Mouse (Mus musculus) G1E (cell line): Measurements from ENCODE around the gene Lrba.

Source experiments
- CTCF ChIP-seq: IDR thresholded peaks from 2 replicates; pipeline ENCODE4 v1.5.1; 2012; ENCODE audit warnings: low read depth, low read length, inconsistent platforms, mixed read lengths
- GATA1 ChIP-seq: IDR thresholded peaks from 2 replicates; pipeline ENCODE4 v1.6.1; 2012; ENCODE audit warnings: borderline replicate concordance, low read length, inconsistent platforms, mixed read lengths
- GATA2 ChIP-seq: IDR thresholded peaks from 2 replicates; pipeline ENCODE4 v1.6.1; 2012; ENCODE audit warnings: low read depth, low read length, inconsistent platforms, borderline replicate concordance
- POLR2AphosphoS5 ChIP-seq: IDR thresholded peaks from 2 replicates; pipeline ENCODE4 v1.6.1; 2012; ENCODE audit warnings: low read depth, low read length, inconsistent platforms; ENCODE audit not compliant: insufficient replicate concordance
- TAL1 ChIP-seq: conservative IDR thresholded peaks from 2 replicates; pipeline ENCODE4 v1.6.1; 2012; ENCODE audit warnings: low read depth, low read length, inconsistent platforms, mixed read lengths

DNA sequence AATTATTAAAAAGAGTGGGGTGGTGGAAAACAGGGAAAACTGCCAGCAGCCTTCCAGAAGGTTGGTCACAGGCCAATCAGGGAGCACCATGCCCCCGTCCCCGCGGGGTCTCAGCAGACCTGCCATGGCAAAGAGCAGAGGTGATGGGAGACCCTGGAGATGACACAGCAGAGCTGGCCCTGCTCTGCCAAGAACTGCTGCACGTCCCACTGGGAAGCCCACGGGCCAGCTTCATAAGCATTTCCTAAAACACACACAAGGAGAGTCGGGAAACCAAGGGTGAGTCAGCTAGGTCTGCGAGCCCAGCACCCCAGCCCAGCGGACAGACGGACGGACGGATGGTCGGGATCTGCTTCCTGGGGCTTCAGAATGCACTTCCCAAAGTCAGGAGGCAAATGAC is 561.8 kb downstream of the Lrba start:
- TF ChIP-seq CTCF (no peak), GATA1 (no peak), TAL1 (no peak), POLR2AphosphoS5 (no peak), GATA2 (no peak)
